Mouse (Mus musculus) bone marrow, adult 2 months (tissue): ENCODE measurements around the gene Espl1.

Experiments
- CTCF ChIP-seq: fragments of 200-500 bp; IDR thresholded peaks from 2 replicates; pipeline ENCODE4 v1.5.1; 2011; ENCODE audit warnings: low read length, control low read depth; ENCODE audit not compliant: control insufficient read depth, insufficient read depth
- POLR2A ChIP-seq: fragments of 200-500 bp; IDR thresholded peaks from 2 replicates; pipeline ENCODE4 v1.6.1; 2011; ENCODE audit warnings: low read depth, mild to moderate bottlenecking, control low read depth, low read length, borderline replicate concordance; ENCODE audit not compliant: control insufficient read depth

GRCm38 (mm10) chr15:102270274-102270960 is 25.6 kb upstream of the Espl1 start, which contains the start of gene Gm9918:
- TF ChIP-seq CTCF (no peak), POLR2A (no peak)
